In the genomic region with DNA sequence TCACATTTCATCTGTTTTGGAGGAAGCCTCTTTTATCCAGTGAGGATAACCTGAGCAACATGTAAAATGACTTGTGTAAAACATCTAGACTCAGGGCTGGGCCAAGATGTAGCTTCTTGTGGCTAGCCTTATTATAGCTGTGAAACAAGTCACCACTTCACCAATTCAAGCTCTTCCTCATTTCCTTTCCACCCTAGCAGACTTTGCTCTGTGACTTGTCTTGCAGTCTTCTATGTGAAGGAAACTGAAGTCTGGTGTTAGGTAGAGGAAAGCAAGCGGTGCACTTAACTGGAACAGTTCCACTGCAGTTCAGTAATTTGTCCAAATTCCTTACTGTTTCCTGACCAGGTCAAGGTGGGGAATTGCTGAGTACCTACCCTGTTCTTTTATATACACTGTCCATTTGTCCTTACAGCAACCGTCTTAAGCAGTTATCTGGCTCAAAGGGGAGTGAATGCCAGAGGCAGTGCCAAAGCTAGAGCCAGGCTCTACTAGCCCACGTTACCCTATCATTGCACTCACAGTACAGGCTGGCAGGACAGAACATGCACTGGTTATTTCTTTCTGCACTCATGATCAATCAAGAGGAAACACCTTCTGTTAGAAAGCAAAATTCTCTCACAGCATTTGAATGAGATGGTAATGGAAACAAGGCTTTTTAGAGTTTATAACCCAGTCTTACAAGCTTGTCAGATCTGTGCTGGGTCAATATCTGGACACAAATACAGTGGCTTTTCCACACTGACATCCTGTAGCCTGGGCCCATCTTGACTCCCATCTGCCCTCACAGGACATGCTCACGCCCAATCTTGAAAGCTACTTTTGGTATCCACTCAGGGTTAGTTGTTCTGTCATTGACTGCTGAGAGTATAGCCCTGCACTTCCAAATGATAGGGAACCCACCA, we compare ENCODE assay signal across 27 mouse cellular contexts. TPM values are rescaled to one million over a fixed set of nuclear protein-coding genes. Genes with fewer than 3 reads are reported as not detected.
DNase-seq lines count a peak whose midpoint lies in the region; TF ChIP-seq lines count a peak whose summit lies in the region.
"Had no signal": no experiment of that assay in that cellular context is flagged by ENCODE, and none has a peak within 500 bp of the region (broad histone marks: within the 10 kb centered on the region; RNA-seq: fewer than 3 reads in every experiment).

No protein-coding gene starts in this region.

- no peak for DNase-seq in layer of hippocampus, adult 2 months (ENCODE audit: low spot score in 2 of 2)
- no peak for DNase-seq in layer of hippocampus, postnatal 10 days (ENCODE audit: low spot score in 2 of 2)
- DNase-seq in spleen, postnatal 36 days (ENCODE audit: low spot score in 2 of 2) = peak; percentile 7 to 13
- DNase-seq in spleen, postnatal 14 days (ENCODE audit: low spot score in 2 of 2) = no peak
- peak; percentile 56 for DNase-seq in MEL (ENCODE audit: low read depth, low spot score)
- no peak for DNase-seq in cerebellum, adult 9-10 months
- no peak for DNase-seq in layer of hippocampus, adult 18-20 months (ENCODE audit: low spot score in 2 of 2)
- DNase-seq: adrenal gland, postnatal 10 days; cerebellum, adult 11 months; cerebellum, adult 8-10 months; cerebellum, postnatal 25 days; gastrocnemius, postnatal 10 days; heart, adult 2 months; heart, postnatal 14 days had no signal

- TF ChIP-seq CTCF in layer of hippocampus, adult 2 months (conservative IDR thresholded peaks at IDR 0.05) = no peak
- TF ChIP-seq CTCF in MEL (IDR thresholded peaks at IDR 0.05 in 2 of 3, conservative IDR thresholded peaks at IDR 0.05 in 1 of 3; ENCODE audit: control insufficient read depth in 1 of 3, insufficient read depth in 1 of 3, low read depth in 2 of 3, low read length in 3 of 3, poor library complexity in 1 of 3, severe bottlenecking in 1 of 3) = no peak

- H3K27ac ChIP-seq in layer of hippocampus, adult 2 months = peak overlapping the region; percentile 32; the same call in 1 of the 2 replicates
- H3K27ac ChIP-seq in MEL (ENCODE audit: control insufficient read depth, low read depth, low read length) = no peak overlapping the region
- H3K27ac ChIP-seq: embryonic facial prominence, embryonic 12.5 days; forebrain, embryonic 15.5 days; heart, adult 2 months; heart, embryonic 15.5 days; hindbrain, embryonic 13.5 days had no signal

- no peak for TF ChIP-seq EP300 in MEL (IDR thresholded peaks at IDR 0.05; ENCODE audit: low read depth in 1 of 2, low read length in 2 of 2)

- H3K4me1 ChIP-seq in MEL (ENCODE audit: control insufficient read depth in 1 of 2, insufficient read depth in 2 of 2, low read length in 2 of 2) = peaks cover 5 to 9% of the 10 kb centered on the region in 2 experiments; a peak in 3 of 4 replicates
- H3K4me1 ChIP-seq: embryonic facial prominence, embryonic 12.5 days; forebrain, embryonic 15.5 days; heart, embryonic 15.5 days; hindbrain, embryonic 13.5 days had no signal

- H3K36me3 ChIP-seq in MEL (ENCODE audit: control insufficient read depth in 1 of 2, insufficient read depth in 2 of 2, low read length in 2 of 2) = peaks cover 18 to 40% of the 10 kb centered on the region in 2 experiments

- TF ChIP-seq RAD21 in MEL (IDR thresholded peaks at IDR 0.05; ENCODE audit: low read depth, low read length) = no peak

- no peak overlapping the region for H3K4me3 ChIP-seq in layer of hippocampus, adult 2 months
- H3K4me3 ChIP-seq in MEL (ENCODE audit: control insufficient read depth in 1 of 2, insufficient read depth in 1 of 2, low read depth in 2 of 2, low read length in 2 of 2) = no peak overlapping the region
- H3K4me3 ChIP-seq: embryonic facial prominence, embryonic 12.5 days; forebrain, embryonic 15.5 days; heart, adult 2 months; heart, embryonic 15.5 days; hindbrain, embryonic 13.5 days had no signal

- H3K27me3 ChIP-seq in MEL (ENCODE audit: control insufficient read depth in 1 of 2, insufficient read depth in 2 of 2, low read length in 2 of 2) = no peaks in the 10 kb centered on the region
- H3K27me3 ChIP-seq: embryonic facial prominence, embryonic 12.5 days; forebrain, embryonic 15.5 days; heart, embryonic 15.5 days; hindbrain, embryonic 13.5 days had no signal

- H3K9ac ChIP-seq in MEL (ENCODE audit: control insufficient read depth, low read depth, low read length, poor library complexity, severe bottlenecking) = no peak overlapping the region
- H3K9ac ChIP-seq: embryonic facial prominence, embryonic 12.5 days; forebrain, embryonic 15.5 days; heart, embryonic 15.5 days; hindbrain, embryonic 13.5 days had no signal

- no peaks in the 10 kb centered on the region for H3K79me2 ChIP-seq in MEL (ENCODE audit: control insufficient read depth, insufficient read depth, low read length, poor library complexity)

- no peaks in the 10 kb centered on the region for H3K9me3 ChIP-seq in MEL (replicated peaks; ENCODE audit: insufficient read depth, low read length)
- H3K9me3 ChIP-seq: embryonic facial prominence, embryonic 12.5 days; forebrain, embryonic 15.5 days; G1E; heart, embryonic 15.5 days; hindbrain, embryonic 13.5 days had no signal

- 0 out of 4 replicates have a peak, but pooled peaks of 1 of the 2 experiments have one; percentile 13 for TF ChIP-seq POLR2A in MEL (IDR thresholded peaks at IDR 0.05; ENCODE audit: control insufficient read depth in 1 of 2, insufficient read depth in 1 of 2, low read depth in 1 of 2, low read length in 2 of 2, poor library complexity in 1 of 2)

TF ChIP-seq in MEL, 35 proteins besides CTCF, POLR2A, EP300 and RAD21:
- TF ChIP-seq ZNF384 (IDR thresholded peaks at IDR 0.05; ENCODE audit: low read depth, low read length) (no peak), SIN3A (IDR thresholded peaks at IDR 0.05; ENCODE audit: low read length) (0 out of 2 replicates have a peak, but pooled peaks have one; percentile 9), MXI1 (IDR thresholded peaks at IDR 0.05; ENCODE audit: low read depth, low read length) (no peak), SMC3 (IDR thresholded peaks at IDR 0.05; ENCODE audit: low read depth, low read length) (no peak), ZMIZ1 (IDR thresholded peaks at IDR 0.05; ENCODE audit: low read depth, low read length) (peak; percentile 56; the same call in 1 of the 2 replicates), KAT2A (conservative IDR thresholded peaks at IDR 0.05; ENCODE audit: low read depth, low read length) (no peak), GATA1 (IDR thresholded peaks at IDR 0.05; ENCODE audit: low read depth, low read length) (no peak), TCF12 (IDR thresholded peaks at IDR 0.05; ENCODE audit: low read depth, low read length) (no peak)
TF ChIP-seq in MEL: peak in this region for 2.

RNA-seq across cellular contexts. Expression of a gene that starts 13.0 kb away (rescaled TPM):
- 10 to 100 TPM; 92.8 to 96.8 TPM for total RNA-seq in layer of hippocampus, adult 2 months (2021)
- total RNA-seq in layer of hippocampus, postnatal 10 days (2021) = 10 to 100 TPM; 91.6 to 93.2 TPM
- total RNA-seq in MEL (2012; rRNA removed) = 135 and 137 TPM in 2 replicates
- 100 to 1,000 TPM in 1 of 2 experiments, not detected in 1; 183 TPM for polyA plus RNA-seq in MEL (2012; ENCODE audit: insufficient read depth in 1 of 2, insufficient read length in 2 of 2, low read depth in 1 of 2, low replicate concordance in 2 of 2, missing spikeins in 1 of 2)
- 100 to 1,000 TPM; 104 to 106 TPM for total RNA-seq in layer of hippocampus, adult 18-20 months (2021)

RNA-seq across cellular contexts. Expression of a gene that starts 17.5 kb away (rescaled TPM):
- total RNA-seq in layer of hippocampus, adult 2 months (2021) = 10 to 100 TPM; 54.4 to 56.2 TPM
- total RNA-seq in layer of hippocampus, postnatal 10 days (2021) = 10 to 100 TPM; 56.6 to 57.8 TPM
- total RNA-seq in MEL (2012; rRNA removed) = 55.3 and 56.8 TPM in 2 replicates
- 10 to 100 TPM in 1 of 2 experiments, not detected in 1; 58.5 TPM for polyA plus RNA-seq in MEL (2012; ENCODE audit: insufficient read depth in 1 of 2, insufficient read length in 2 of 2, low read depth in 1 of 2, low replicate concordance in 2 of 2, missing spikeins in 1 of 2)
- total RNA-seq in layer of hippocampus, adult 18-20 months (2021) = 10 to 100 TPM; 56.3 to 59.0 TPM

RNA-seq across cellular contexts. Expression of a gene that starts 23.4 kb away (rescaled TPM):
- total RNA-seq in layer of hippocampus, adult 2 months (2021) = not detected
- not detected for total RNA-seq in layer of hippocampus, postnatal 10 days (2021)
- 3.8 and 5.0 TPM in 2 replicates for total RNA-seq in MEL (2012; rRNA removed)
- polyA plus RNA-seq in MEL (2012; ENCODE audit: insufficient read depth in 1 of 2, insufficient read length in 2 of 2, low read depth in 1 of 2, low replicate concordance in 2 of 2, missing spikeins in 1 of 2) = 1 to 10 TPM in 1 of 2 experiments, not detected in 1; 7.0 TPM
- total RNA-seq in layer of hippocampus, adult 18-20 months (2021) = not detected
- total RNA-seq: adrenal gland, postnatal 10 days; adrenal gland, postnatal 4 days; G1E; gastrocnemius, postnatal 10 days; gastrocnemius, postnatal 4 days; heart, adult 2 months; heart, postnatal 14 days; hematopoietic stem cell, adult 5-6 weeks had no signal
- polyA plus RNA-seq: brain, embryonic 14.5 days; cortical plate, adult 2 months; embryonic facial prominence, embryonic 12.5 days; forebrain, embryonic 11.5 days; forebrain, embryonic 15.5 days; frontal cortex, adult 2 months; G1E; heart, adult 2 months; heart, embryonic 11.5 days; heart, embryonic 15.5 days; hindbrain, embryonic 13.5 days had no signal

RNA-seq across cellular contexts. Expression of a gene that starts 27.7 kb away (rescaled TPM):
- total RNA-seq in layer of hippocampus, adult 2 months (2021) = 100 to 1,000 TPM; 409 to 414 TPM
- total RNA-seq in layer of hippocampus, postnatal 10 days (2021) = 100 to 1,000 TPM; 583 to 624 TPM
- total RNA-seq in MEL (2012; rRNA removed) = 1,306 and 1,519 TPM in 2 replicates
- 1,000 to 10,000 TPM in 1 of 2 experiments, not detected in 1; 1,694 TPM for polyA plus RNA-seq in MEL (2012; ENCODE audit: insufficient read depth in 1 of 2, insufficient read length in 2 of 2, low read depth in 1 of 2, low replicate concordance in 2 of 2, missing spikeins in 1 of 2)
- 100 to 1,000 TPM; 370 to 408 TPM for total RNA-seq in layer of hippocampus, adult 18-20 months (2021)

RNA-seq across cellular contexts. Expression of a gene that starts 42.0 kb away (rescaled TPM):
- not detected for total RNA-seq in layer of hippocampus, adult 2 months (2021)
- under 1 TPM; 0.47 to 0.50 TPM for total RNA-seq in layer of hippocampus, postnatal 10 days (2021)
- total RNA-seq in MEL (2012; rRNA removed) = 0.03 and 0.15 TPM in 2 replicates
- polyA plus RNA-seq in MEL (2012; ENCODE audit: insufficient read depth in 1 of 2, insufficient read length in 2 of 2, low read depth in 1 of 2, low replicate concordance in 2 of 2, missing spikeins in 1 of 2) = not detected
- not detected for total RNA-seq in layer of hippocampus, adult 18-20 months (2021)
- total RNA-seq: hematopoietic stem cell, adult 5-6 weeks had no signal

Comparison
In these comparisons a context has a peak if more than half of its experiments do, and no peak if none do; other contexts are left out.
1. DNase-seq: peak in spleen, postnatal 36 days (2 of 2) and MEL (single experiment); none in layer of hippocampus, adult 2 months (0 of 2), layer of hippocampus, postnatal 10 days (0 of 2), spleen, postnatal 14 days (0 of 2), cerebellum, adult 9-10 months (single experiment) and layer of hippocampus, adult 18-20 months (0 of 2).